Mouse (Mus musculus) bone marrow macrophage, adult 2 months (primary cell): ENCODE data around the gene Vamp9. TPM values are rescaled to one million over a fixed set of nuclear protein-coding genes. Genes with fewer than 3 reads are reported as not detected.

Experiments
- H3K27ac ChIP-seq: 2 replicates; pipeline ENCODE4 v1.5.1; 2012; ENCODE audit warnings: low read depth, low read length; ENCODE audit not compliant: insufficient read depth
- H3K4me1 ChIP-seq: 2 replicates; pipeline ENCODE4 v1.6.1; 2012; ENCODE audit warnings: low read length; ENCODE audit not compliant: control insufficient read depth, insufficient read depth
- H3K4me3 ChIP-seq: 2 replicates; pipeline ENCODE4 v1.5.1; 2012; ENCODE audit warnings: mild to moderate bottlenecking, low read length, moderate library complexity; ENCODE audit not compliant: insufficient read depth
- CTCF ChIP-seq: IDR thresholded peaks from 2 replicates; pipeline ENCODE4 v1.5.1; 2012; ENCODE audit warnings: low read depth, mild to moderate bottlenecking, low read length, moderate library complexity
- POLR2A ChIP-seq: IDR thresholded peaks from 2 replicates; pipeline ENCODE4 v1.6.1; 2012; ENCODE audit warnings: mild to moderate bottlenecking, low read depth, low read length, borderline replicate concordance
- polyA plus RNA-seq: library from polyadenylated mRNA; stranded (reverse); fragments of >200 nt; gene quantifications from 2 replicates; pipeline ENCODE4 v1.2.4, GENCODE M21; 2012; ENCODE audit not compliant: missing spikeins, insufficient read depth, insufficient read length

The Vamp9 gene
- polyA plus RNA-seq, 1 experiment: not detected

GRCm38 (mm10) chr5:99941273-99941672 is 35.2 kb downstream of the Vamp9 start:
- H3K4me1 ChIP-seq: no peaks in the 10 kb centered on the region
- TF ChIP-seq CTCF: no peak
- TF ChIP-seq POLR2A: no peak
- H3K27ac ChIP-seq: no peak overlapping the region
- H3K4me3 ChIP-seq: no peak overlapping the region

- TF ChIP-seq POLR2A: no peak
- TF ChIP-seq CTCF: no peak
- Histone ChIP-seq H3K4me3 (no peak overlapping the region), H3K27ac (no peak overlapping the region), H3K4me1 (no peaks in the 10 kb centered on the region)
Measured at GRCm38 (mm10) chr5:99941776-99942502, 35.9 kb downstream of the Vamp9 start.

GRCm38 (mm10) chr5:99952513-99952912 is 46.5 kb downstream of the Vamp9 start:
- Histone ChIP-seq H3K4me1 (0 out of 2 replicates have a peak, but pooled peaks cover 3% of the 10 kb centered on the region), H3K4me3 (no peak overlapping the region), H3K27ac (no peak overlapping the region)
- TF ChIP-seq CTCF (no peak), POLR2A (no peak)

- Histone ChIP-seq H3K4me3 (no peak overlapping the region), H3K4me1 (0 out of 2 replicates have a peak, but pooled peaks cover 3% of the 10 kb centered on the region), H3K27ac (no peak overlapping the region)
- no peak for TF ChIP-seq CTCF
- no peak for TF ChIP-seq POLR2A
Measured at GRCm38 (mm10) chr5:99953883-99954282, 47.8 kb downstream of the Vamp9 start.

GRCm38 (mm10) chr5:99958666-99959065 is 52.6 kb downstream of the Vamp9 start:
- Histone ChIP-seq H3K27ac (no peak overlapping the region), H3K4me3 (no peak overlapping the region), H3K4me1 (0 out of 2 replicates have a peak, but pooled peaks cover 3% of the 10 kb centered on the region)
- TF ChIP-seq POLR2A (no peak), CTCF (no peak)

DNA sequence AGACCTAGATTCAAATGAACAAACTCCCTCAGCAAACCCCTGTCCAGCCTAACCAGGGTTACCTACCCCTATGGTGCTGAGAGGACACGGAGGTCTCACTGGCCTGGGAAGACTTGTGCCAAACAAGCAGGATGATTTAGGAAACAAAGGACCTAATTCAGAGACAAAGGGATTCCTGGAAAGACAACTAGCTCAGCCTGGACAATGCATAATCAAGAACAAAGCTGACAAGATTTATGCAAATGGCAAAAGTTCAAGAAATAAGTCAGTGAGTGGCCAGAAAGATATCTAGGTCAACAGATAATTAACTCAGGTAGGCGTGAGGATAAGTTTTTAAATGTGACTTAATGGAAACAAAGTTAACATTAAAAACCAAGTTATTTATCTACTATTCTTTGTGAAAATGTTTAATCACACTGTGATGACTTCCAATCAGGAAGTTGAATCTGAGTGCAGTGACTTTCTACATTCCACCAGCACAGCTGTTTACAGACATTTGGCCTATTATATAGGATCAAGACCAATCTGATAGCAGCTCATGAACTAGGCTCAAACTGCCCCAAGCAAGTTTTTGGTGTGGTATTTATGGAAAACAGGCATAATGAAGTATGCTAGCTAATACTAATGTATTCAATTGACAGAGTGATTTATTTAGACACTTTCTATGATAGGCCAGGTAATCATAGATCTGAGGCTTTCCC is 53.3 kb downstream of the Vamp9 start:
- Histone ChIP-seq H3K4me1 (0 out of 2 replicates have a peak, but pooled peaks cover 1% of the 10 kb centered on the region), H3K27ac (no peak overlapping the region), H3K4me3 (no peak overlapping the region)
- no peak for TF ChIP-seq CTCF
- TF ChIP-seq POLR2A: no peak

DNA sequence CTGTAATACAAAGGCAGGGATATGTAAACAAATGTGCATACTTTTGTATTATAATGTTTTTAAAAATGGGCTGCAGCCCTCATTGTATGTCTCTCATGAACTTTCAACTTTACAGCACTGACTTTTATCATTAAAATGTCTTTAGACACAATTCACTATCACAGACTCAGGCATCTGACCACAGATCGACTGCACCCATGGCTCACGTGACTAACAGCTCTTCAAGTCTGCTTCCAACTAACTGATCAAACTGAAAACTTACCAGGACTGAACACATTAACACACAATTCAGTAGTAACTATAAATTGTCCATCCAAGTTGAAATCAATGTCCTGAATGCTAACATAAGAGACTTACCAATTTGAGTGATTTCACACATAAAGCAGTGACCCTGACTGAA is 53.9 kb downstream of the Vamp9 start:
- H3K27ac ChIP-seq: no peak overlapping the region
- H3K4me3 ChIP-seq: no peak overlapping the region
- H3K4me1 ChIP-seq: no peaks in the 10 kb centered on the region
- TF ChIP-seq POLR2A: no peak
- no peak for TF ChIP-seq CTCF

DNA sequence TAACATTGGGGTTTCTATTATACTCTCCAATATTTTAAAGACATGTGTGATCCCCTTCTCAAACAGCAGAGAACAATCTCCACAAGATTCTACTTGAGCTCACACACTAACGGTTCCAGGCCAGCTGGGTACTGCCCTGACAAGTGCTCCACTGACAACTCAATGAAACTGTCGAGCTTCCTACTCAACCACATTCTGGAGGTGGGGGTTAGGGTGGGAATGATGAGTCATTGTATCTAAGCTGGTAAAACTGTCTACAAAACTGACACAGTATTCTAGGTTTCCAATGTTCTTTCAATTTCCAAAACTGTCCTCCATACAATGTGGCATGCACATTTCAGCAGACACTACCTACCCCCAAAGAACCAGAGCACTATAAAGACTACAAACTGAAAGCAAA is 67.9 kb downstream of the Vamp9 start:
- peak overlapping the region; percentile 19; the same call in 1 of the 2 replicates for H3K4me3 ChIP-seq
- peaks cover 21% of the 10 kb centered on the region for H3K4me1 ChIP-seq
- H3K27ac ChIP-seq: peak overlapping the region; percentile 18; the same call in 1 of the 2 replicates
- TF ChIP-seq CTCF (no peak), POLR2A (no peak)

GRCm38 (mm10) chr5:99975061-99975460 is 69.0 kb downstream of the Vamp9 start:
- no peak overlapping the region for H3K27ac ChIP-seq
- H3K4me1 ChIP-seq: peaks cover 19% of the 10 kb centered on the region
- no peak for TF ChIP-seq CTCF
- TF ChIP-seq POLR2A: no peak
- H3K4me3 ChIP-seq: peak overlapping the region; percentile 37

- Histone ChIP-seq H3K27ac (no peak overlapping the region), H3K4me3 (peak overlapping the region; percentile 39), H3K4me1 (peaks cover 17% of the 10 kb centered on the region)
- TF ChIP-seq POLR2A (no peak), CTCF (no peak)
Measured at GRCm38 (mm10) chr5:99975776-99976175, 69.7 kb downstream of the Vamp9 start.
